22 mouse cellular contexts compared by ENCODE assay signal in genomic region chr5:93234605-93235004, GRCm38 (mm10). TPM values are rescaled to one million over a fixed set of nuclear protein-coding genes. Genes with fewer than 3 reads are reported as not detected.
"Had no signal": no experiment of that assay in that cellular context is flagged by ENCODE, and none has a peak within 500 bp of the region (broad histone marks: within the 10 kb centered on the region; RNA-seq: fewer than 3 reads in every experiment).

No protein-coding gene starts in this region.

- H3K27me3 ChIP-seq: limb, embryonic 12.5 days; limb, embryonic 15.5 days; liver, embryonic 12.5 days; liver, embryonic 15.5 days; lung, embryonic 15.5 days; megakaryocyte, embryonic 14.5 days; midbrain, embryonic 13.5 days; neural tube, embryonic 13.5 days had no signal

- H3K9ac ChIP-seq: limb, embryonic 12.5 days; limb, embryonic 15.5 days; liver, embryonic 12.5 days; liver, embryonic 15.5 days; lung, embryonic 15.5 days; midbrain, embryonic 13.5 days; neural tube, embryonic 13.5 days had no signal

- H3K4me1 ChIP-seq: limb, embryonic 12.5 days; limb, embryonic 15.5 days; lung, embryonic 15.5 days; midbrain, embryonic 10.5 days; midbrain, embryonic 13.5 days; neural tube, embryonic 13.5 days had no signal

- H3K9me3 ChIP-seq: limb, embryonic 12.5 days; limb, embryonic 15.5 days; liver, embryonic 12.5 days; liver, embryonic 15.5 days; lung, embryonic 15.5 days; megakaryocyte, embryonic 14.5 days; midbrain, embryonic 10.5 days; midbrain, embryonic 13.5 days; neural tube, embryonic 13.5 days had no signal

- H3K4me3 ChIP-seq: limb, embryonic 12.5 days; limb, embryonic 15.5 days; liver, embryonic 12.5 days; liver, embryonic 15.5 days; lung, embryonic 15.5 days; megakaryocyte, embryonic 14.5 days; midbrain, embryonic 10.5 days; midbrain, embryonic 13.5 days; myocyte; neural tube, embryonic 13.5 days had no signal

- H3K36me3 ChIP-seq: limb, embryonic 12.5 days; limb, embryonic 15.5 days; liver, embryonic 12.5 days; liver, embryonic 15.5 days; lung, embryonic 15.5 days; midbrain, embryonic 10.5 days; midbrain, embryonic 13.5 days; neural tube, embryonic 13.5 days had no signal

- H3K4me2 ChIP-seq: limb, embryonic 12.5 days; limb, embryonic 15.5 days; liver, embryonic 12.5 days; liver, embryonic 15.5 days; lung, embryonic 15.5 days; midbrain, embryonic 13.5 days; neural tube, embryonic 13.5 days had no signal

- DNase-seq: kidney, adult 18-20 months; kidney, adult 9 months; kidney, postnatal 14 days; kidney, postnatal 4 days; left cerebral cortex, postnatal 4 days; lung, adult 18-20 months; lung, postnatal 10 days; lung, postnatal 36 days; right cerebral cortex, postnatal 25 days; thymus, adult 2 months had no signal

- H3K27ac ChIP-seq: limb, embryonic 12.5 days; limb, embryonic 15.5 days; liver, embryonic 12.5 days; liver, embryonic 15.5 days; lung, embryonic 15.5 days; midbrain, embryonic 10.5 days; midbrain, embryonic 13.5 days; neural tube, embryonic 13.5 days; stomach, postnatal 0 days had no signal

- ATAC-seq: liver, embryonic 12.5 days; midbrain, embryonic 13.5 days; midbrain, embryonic 16.5 days had no signal

RNA-seq across cellular contexts. Expression of gene 2010109A12Rik, which starts 28.3 kb away (rescaled TPM):
- polyA plus RNA-seq: myocyte had no signal
